Mouse (Mus musculus) lung, embryonic 16.5 days (tissue): ENCODE measurements around the gene Sh3pxd2a. TPM values are rescaled to one million over a fixed set of nuclear protein-coding genes. Genes with fewer than 3 reads are reported as not detected.

ENCODE experiments used
- ATAC-seq: fragments of 200-750 bp; cut with Nextera tagmentation; 2 replicates; pipeline ENCODE4 v1.8.0; 2017; ENCODE audit warnings: low read depth, mild to moderate bottlenecking, moderate library complexity
- H3K27ac ChIP-seq: fragments of 300-500 bp; sonication (generic); 2 replicates; pipeline ENCODE4 v1.5.1; 2014; ENCODE audit warnings: mild to moderate bottlenecking, control low read depth, low read length
- H3K27me3 ChIP-seq: fragments of 300-500 bp; sonication (generic); 2 replicates; pipeline ENCODE4 v1.6.1; 2014; ENCODE audit warnings: low read depth, low read length, mixed read lengths; ENCODE audit not compliant: control insufficient read depth, insufficient read depth
- H3K36me3 ChIP-seq: fragments of 300-500 bp; sonication (generic); 2 replicates; pipeline ENCODE4 v1.6.1; 2014; ENCODE audit warnings: low read length; ENCODE audit not compliant: control insufficient read depth, insufficient read depth
- H3K4me1 ChIP-seq: fragments of 300-500 bp; sonication (generic); replicated peaks from 2 replicates; pipeline ENCODE4 v1.6.1; 2014; ENCODE audit warnings: low read length, mixed read lengths; ENCODE audit not compliant: control insufficient read depth, insufficient read depth
- H3K4me2 ChIP-seq: fragments of 300-500 bp; sonication (generic); 2 replicates; pipeline ENCODE4 v1.6.1; 2014; ENCODE audit warnings: low read depth, low read length, control low read depth
- H3K4me3 ChIP-seq: fragments of 300-500 bp; sonication (generic); 2 replicates; pipeline ENCODE4 v1.5.1; 2014; ENCODE audit warnings: mild to moderate bottlenecking, low read length, control low read depth
- H3K9ac ChIP-seq: fragments of 300-500 bp; sonication (generic); 2 replicates; pipeline ENCODE4 v1.6.1; 2014; ENCODE audit warnings: low read length, control low read depth
- H3K9me3 ChIP-seq: fragments of 300-500 bp; sonication (generic); 2 replicates; pipeline ENCODE4 v1.6.1; 2016; ENCODE audit warnings: low read length; ENCODE audit not compliant: control insufficient read depth
- WGBS: fragments of 180-500 bp; shearing (Covaris S2); extraction: QIAGEN DNeasy Blood & Tissue Kit; methylation state at CpG from one replicate; pipeline ENCODE4 v1.1.7; 2014; 5-methylcytosine and 5-hydroxymethylcytosine counted together
- polyA plus RNA-seq: library from polyadenylated mRNA; unstranded; fragments of >200 nt; fragmentation: Nextera tagmentation; extraction: Ambion mirVana; gene quantifications from 2 replicates; pipeline ENCODE4 v1.2.1, GENCODE M21; 2015

Gene Sh3pxd2a
- polyA plus RNA-seq, 1 experiment from 2014 or later = 6.1 TPM

DNA sequence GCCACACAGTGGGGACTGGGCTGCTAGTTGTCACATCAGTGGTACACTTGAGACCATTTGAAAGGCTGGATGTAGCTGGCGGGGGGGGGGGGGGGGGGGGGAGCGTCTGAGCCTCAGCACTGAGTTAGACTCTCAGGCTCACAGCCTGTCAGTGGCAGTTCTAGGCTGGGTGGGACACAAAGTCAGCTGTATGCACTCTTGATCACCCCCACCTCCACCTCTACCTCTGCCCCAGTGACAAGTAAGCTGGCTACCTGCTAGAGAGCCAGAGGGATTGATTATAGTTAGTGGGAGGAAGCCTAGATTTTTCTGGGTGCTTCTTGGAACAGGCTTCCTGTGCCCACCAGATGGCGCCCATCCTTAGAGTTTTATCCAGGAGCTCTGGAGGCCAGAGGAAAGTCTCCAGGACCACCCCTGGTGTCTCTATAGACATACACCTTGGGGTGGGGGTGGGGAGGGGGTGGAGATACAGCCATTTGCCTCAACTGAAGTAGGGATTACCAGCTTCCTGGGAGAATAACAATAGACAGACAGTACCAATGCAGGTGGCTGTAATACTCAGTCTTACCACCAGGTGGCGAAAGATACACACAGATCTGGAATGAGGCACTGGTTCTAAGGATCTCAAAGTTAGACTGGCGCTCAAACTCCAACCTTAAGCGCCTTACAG is 107.9 kb downstream of the Sh3pxd2a start:
- no peak overlapping the region for H3K27ac ChIP-seq
- WGBS = 8% methylated on average over 4 of the region's 6 CpGs
- no peaks in the 10 kb centered on the region for H3K27me3 ChIP-seq
- peak; percentile 72 for ATAC-seq
- H3K9me3 ChIP-seq = peaks cover 6% of the 10 kb centered on the region
- H3K4me1 ChIP-seq = peaks cover 11% of the 10 kb centered on the region
- H3K4me3 ChIP-seq = no peak overlapping the region
- peaks cover 4% of the 10 kb centered on the region; the same call in 1 of the 2 replicates for H3K36me3 ChIP-seq
- H3K9ac ChIP-seq = no peak overlapping the region
- H3K4me2 ChIP-seq = no peak overlapping the region

DNA sequence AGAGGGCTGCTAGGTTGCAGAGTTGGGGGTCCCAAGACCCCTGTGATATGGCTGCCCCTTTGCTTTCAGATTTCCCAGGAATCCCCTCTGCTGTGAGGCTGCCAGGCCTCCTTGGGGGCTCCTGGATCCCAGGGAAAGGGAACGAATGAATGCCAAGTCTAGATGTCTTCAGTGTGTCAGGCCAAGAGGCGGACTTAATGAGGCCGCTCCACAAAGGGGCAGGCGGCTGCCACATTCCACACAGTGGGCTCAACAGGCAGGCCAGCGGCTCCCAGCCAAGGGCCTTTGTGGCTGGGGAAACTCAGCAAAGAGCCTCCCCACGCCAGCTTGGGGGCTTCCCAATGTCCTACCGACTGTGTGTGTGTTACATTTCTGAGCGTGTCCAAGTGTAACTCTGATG is 109.7 kb downstream of the Sh3pxd2a start:
- no peak overlapping the region for H3K4me3 ChIP-seq
- no peak overlapping the region for H3K9ac ChIP-seq
- 78% methylated on average over 8 of the region's 8 CpGs for WGBS
- no peaks in the 10 kb centered on the region for H3K27me3 ChIP-seq
- H3K4me1 ChIP-seq = peaks cover 5% of the 10 kb centered on the region
- peaks cover 4% of the 10 kb centered on the region; the same call in 1 of the 2 replicates for H3K36me3 ChIP-seq
- H3K9me3 ChIP-seq = peaks cover 6% of the 10 kb centered on the region
- ATAC-seq = no peak
- no peak overlapping the region for H3K27ac ChIP-seq
- no peak overlapping the region for H3K4me2 ChIP-seq

- peaks cover 6% of the 10 kb centered on the region for H3K9me3 ChIP-seq
- H3K27me3 ChIP-seq = no peaks in the 10 kb centered on the region; the same call in 1 of the 2 replicates
- no peak overlapping the region for H3K27ac ChIP-seq
- H3K4me2 ChIP-seq = no peak overlapping the region
- H3K36me3 ChIP-seq = peaks cover 4% of the 10 kb centered on the region; the same call in 1 of the 2 replicates
- ATAC-seq = peak; percentile 29
- peaks cover 6% of the 10 kb centered on the region for H3K4me1 ChIP-seq
- WGBS = 69% methylated on average over 8 of the region's 8 CpGs
- no peak overlapping the region for H3K4me3 ChIP-seq
- H3K9ac ChIP-seq = no peak overlapping the region
These were observed 115.2 kb downstream of the Sh3pxd2a start for GRCm38 (mm10) chr19:47349043-47349442.

GRCm38 (mm10) chr19:47348395-47349016 is 115.7 kb downstream of the Sh3pxd2a start:
- Histone ChIP-seq H3K4me2 (no peak overlapping the region), H3K4me1 (peaks cover 6% of the 10 kb centered on the region), H3K9me3 (peaks cover under 1% of the 10 kb centered on the region; the same call in 1 of the 2 replicates), H3K9ac (no peak overlapping the region), H3K27ac (no peak overlapping the region), H3K4me3 (no peak overlapping the region), H3K27me3 (peaks cover 5% of the 10 kb centered on the region; the same call in 1 of the 2 replicates), H3K36me3 (no peaks in the 10 kb centered on the region)
- ATAC-seq = no peak; the same call in 1 of the 2 replicates
- WGBS = 72% methylated on average over 13 of the region's 14 CpGs

GRCm38 (mm10) chr19:47347021-47347643 is 117.1 kb downstream of the Sh3pxd2a start:
- Histone ChIP-seq H3K36me3 (no peaks in the 10 kb centered on the region), H3K9ac (no peak overlapping the region), H3K27me3 (peaks cover 7% of the 10 kb centered on the region; the same call in 1 of the 2 replicates), H3K4me2 (no peak overlapping the region), H3K4me1 (peaks cover 8% of the 10 kb centered on the region), H3K27ac (no peak overlapping the region), H3K4me3 (no peak overlapping the region), H3K9me3 (no peaks in the 10 kb centered on the region)
- ATAC-seq = no peak
- 66% methylated on average over 7 of the region's 7 CpGs for WGBS

DNA sequence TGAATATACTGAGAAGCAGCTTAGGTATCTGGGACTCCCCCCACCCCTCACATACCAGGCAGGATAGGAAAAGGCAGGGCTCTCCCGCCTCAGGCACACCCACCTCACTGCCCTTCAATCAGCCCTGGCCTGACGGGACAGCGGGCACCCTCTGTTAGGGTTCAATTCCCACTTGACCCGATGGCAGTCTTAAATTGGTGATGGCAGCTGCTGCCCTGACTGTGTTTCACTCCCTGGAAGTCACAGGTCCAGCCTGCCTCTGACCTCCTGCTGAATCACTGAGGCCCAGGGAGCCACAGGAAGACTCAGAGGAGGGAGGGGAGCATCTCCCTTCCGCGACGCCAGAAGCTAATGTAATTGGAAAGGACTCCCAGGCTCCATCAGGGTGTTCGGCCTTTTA is 117.6 kb downstream of the Sh3pxd2a start:
- Histone ChIP-seq H3K27me3 (peaks cover 7% of the 10 kb centered on the region; the same call in 1 of the 2 replicates), H3K9me3 (no peaks in the 10 kb centered on the region), H3K9ac (no peak overlapping the region), H3K4me2 (no peak overlapping the region), H3K4me3 (no peak overlapping the region), H3K4me1 (peaks cover 8% of the 10 kb centered on the region), H3K36me3 (no peaks in the 10 kb centered on the region), H3K27ac (no peak overlapping the region)
- ATAC-seq = no peak
- WGBS = 56% methylated on average over 8 of the region's 8 CpGs

GRCm38 (mm10) chr19:47345851-47346568 is 118.2 kb downstream of the Sh3pxd2a start:
- Histone ChIP-seq H3K9me3 (no peaks in the 10 kb centered on the region), H3K9ac (no peak overlapping the region), H3K27me3 (peaks cover 7% of the 10 kb centered on the region; the same call in 1 of the 2 replicates), H3K27ac (no peak overlapping the region), H3K4me1 (peaks cover 8% of the 10 kb centered on the region), H3K36me3 (no peaks in the 10 kb centered on the region), H3K4me2 (no peak overlapping the region), H3K4me3 (no peak overlapping the region)
- 63% methylated on average over 6 of the region's 6 CpGs for WGBS
- no peak for ATAC-seq

GRCm38 (mm10) chr19:47343422-47343821 is 120.8 kb downstream of the Sh3pxd2a start:
- no peaks in the 10 kb centered on the region for H3K9me3 ChIP-seq
- no peak overlapping the region for H3K27ac ChIP-seq
- H3K36me3 ChIP-seq = no peaks in the 10 kb centered on the region
- 7% methylated on average over 32 of the region's 39 CpGs for WGBS
- peak overlapping the region; percentile 23; the same call in 1 of the 2 replicates for H3K9ac ChIP-seq
- H3K4me1 ChIP-seq = peaks cover 15% of the 10 kb centered on the region
- ATAC-seq = peak; percentile 18; the same call in 1 of the 2 replicates
- H3K4me2 ChIP-seq = peak overlapping the region; percentile 51
- H3K4me3 ChIP-seq = peak overlapping the region; percentile 25
- H3K27me3 ChIP-seq = peaks cover 7% of the 10 kb centered on the region; the same call in 1 of the 2 replicates
